Mouse (Mus musculus) limb, embryonic 10.5 days (tissue): ENCODE results near the gene Npat. TPM values are rescaled to one million over a fixed set of nuclear protein-coding genes. Genes with fewer than 3 reads are reported as not detected.

Source experiments
- DNase-seq: peaks from one replicate; pipeline ENCODE4 v3.0.0-alpha.2; 2017; ENCODE audit warnings: low spot score
- H3K27ac ChIP-seq: fragments of 300-500 bp; sonication (generic); 2 replicates; pipeline ENCODE4 v1.5.1; 2016; ENCODE audit warnings: mild to moderate bottlenecking
- H3K27me3 ChIP-seq: fragments of 300-500 bp; sonication (generic); 2 replicates; pipeline ENCODE4 v1.6.1; 2016; ENCODE audit warnings: low read depth, mild to moderate bottlenecking; ENCODE audit not compliant: poor library complexity, severe bottlenecking
- H3K36me3 ChIP-seq: fragments of 300-500 bp; sonication (generic); 2 replicates; pipeline ENCODE4 v1.6.1; 2016; ENCODE audit warnings: mild to moderate bottlenecking, moderate library complexity
- H3K4me1 ChIP-seq: fragments of 300-500 bp; sonication (generic); 2 replicates; pipeline ENCODE4 v1.6.1; 2016
- H3K4me3 ChIP-seq: fragments of 300-500 bp; sonication (generic); 2 replicates; pipeline ENCODE4 v1.5.1; 2016; ENCODE audit warnings: mild to moderate bottlenecking, moderate library complexity
- H3K9me3 ChIP-seq: fragments of 300-500 bp; sonication (generic); replicated peaks from 2 replicates; pipeline ENCODE4 v1.6.1; 2016; ENCODE audit warnings: mild to moderate bottlenecking
- WGBS: fragments of 180-500 bp; shearing (Covaris S2); methylation state at CpG from one replicate; pipeline ENCODE4 v1.1.7; 2016; 5-methylcytosine and 5-hydroxymethylcytosine counted together
- polyA plus RNA-seq: library from polyadenylated mRNA; unstranded; fragments of >200 nt; fragmentation: Nextera tagmentation; extraction: Ambion mirVana; gene quantifications from 2 replicates; pipeline ENCODE4 v1.2.1, GENCODE M21; 2016

The Npat gene
- polyA plus RNA-seq: 18.8 and 22.0 TPM in 2 replicates

GRCm38 (mm10) chr9:53536558-53537320 is at the start of gene Npat, which contains the start of gene Atm:
TSS of gene Npat (plus strand) at chr9:53537047.
TSS of gene Atm (minus strand) at chr9:53536740.
- peaks cover 21% of the 10 kb centered on the region for H3K36me3 ChIP-seq
- H3K9me3 ChIP-seq: no peaks in the 10 kb centered on the region
- H3K4me1 ChIP-seq: peaks cover 24% of the 10 kb centered on the region
- DNase-seq: peak; percentile 99
- peak within 1 kb of the TSS; percentile 89 for H3K27ac ChIP-seq
- H3K4me3 ChIP-seq: peak within 1 kb of the TSS; percentile 79
- under 1% methylated on average over 69 of the region's 69 CpGs for WGBS
- H3K27me3 ChIP-seq: no peaks in the 10 kb centered on the region

GRCm38 (mm10) chr9:53508053-53508452 is 28.8 kb upstream of the Npat start:
- Histone ChIP-seq H3K4me1 (no peaks in the 10 kb centered on the region), H3K27me3 (no peaks in the 10 kb centered on the region), H3K36me3 (peaks cover 78% of the 10 kb centered on the region), H3K4me3 (no peak overlapping the region), H3K27ac (no peak overlapping the region), H3K9me3 (no peaks in the 10 kb centered on the region)
- DNase-seq: no peak
- WGBS: 88% methylated on average over 7 of the region's 7 CpGs

DNA sequence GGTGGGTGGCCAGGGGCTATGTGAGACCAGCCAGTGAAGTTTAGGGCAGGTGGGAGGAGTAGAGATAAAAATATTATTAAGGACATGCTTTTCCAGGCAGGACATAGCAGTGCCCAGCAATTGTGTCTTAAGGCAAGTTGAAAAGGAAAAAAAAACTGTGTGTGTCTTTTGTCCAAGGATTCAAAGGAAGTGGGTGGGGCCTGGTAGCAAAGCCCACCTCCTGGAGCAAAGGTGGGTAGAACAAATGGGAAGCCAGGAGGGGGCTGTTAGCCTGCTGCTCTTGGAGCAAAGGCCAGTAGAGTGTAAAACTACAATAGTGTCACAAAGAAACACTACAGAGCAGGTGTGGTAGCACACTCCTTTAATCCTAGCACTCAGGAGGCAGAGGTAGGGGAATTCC is 22.8 kb upstream of the Npat start:
- DNase-seq: no peak
- H3K27me3 ChIP-seq: no peaks in the 10 kb centered on the region
- no peaks in the 10 kb centered on the region for H3K9me3 ChIP-seq
- H3K27ac ChIP-seq: no peak overlapping the region
- H3K36me3 ChIP-seq: peaks cover 67% of the 10 kb centered on the region
- H3K4me3 ChIP-seq: no peak overlapping the region
- no peaks in the 10 kb centered on the region for H3K4me1 ChIP-seq

DNA sequence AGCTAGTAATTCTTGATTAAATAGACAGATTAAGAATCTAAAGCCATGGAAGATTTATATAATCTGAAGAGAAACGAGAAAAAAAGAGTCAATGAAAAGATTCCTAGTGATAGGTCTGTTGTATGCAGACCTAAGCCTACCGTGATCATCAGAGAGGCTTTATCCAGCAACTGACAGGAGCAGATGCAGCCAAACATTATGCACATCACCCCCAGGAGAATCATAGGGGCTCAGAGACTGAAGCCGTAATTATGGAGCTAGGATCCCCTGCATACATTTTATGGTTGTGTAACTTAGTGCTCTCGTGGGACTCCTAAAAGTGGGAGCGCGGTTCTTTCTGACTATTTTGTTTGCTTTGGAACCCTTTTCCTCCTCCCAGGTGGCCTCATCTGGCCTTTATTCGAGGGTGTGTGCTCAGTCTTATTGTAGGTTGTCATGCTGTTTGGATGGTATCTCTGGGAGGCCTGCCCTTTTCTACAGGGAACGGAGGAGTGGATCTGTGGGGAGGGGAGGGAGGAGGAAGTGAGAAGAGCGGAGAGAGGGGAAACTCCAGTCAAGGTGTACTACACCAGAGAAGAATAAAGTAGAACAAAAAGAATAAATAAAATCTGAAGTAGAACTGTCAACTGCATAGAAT is 19.4 kb upstream of the Npat start:
- H3K36me3 ChIP-seq: peaks cover 47% of the 10 kb centered on the region
- WGBS: 90% methylated on average over 9 of the region's 9 CpGs

DNA sequence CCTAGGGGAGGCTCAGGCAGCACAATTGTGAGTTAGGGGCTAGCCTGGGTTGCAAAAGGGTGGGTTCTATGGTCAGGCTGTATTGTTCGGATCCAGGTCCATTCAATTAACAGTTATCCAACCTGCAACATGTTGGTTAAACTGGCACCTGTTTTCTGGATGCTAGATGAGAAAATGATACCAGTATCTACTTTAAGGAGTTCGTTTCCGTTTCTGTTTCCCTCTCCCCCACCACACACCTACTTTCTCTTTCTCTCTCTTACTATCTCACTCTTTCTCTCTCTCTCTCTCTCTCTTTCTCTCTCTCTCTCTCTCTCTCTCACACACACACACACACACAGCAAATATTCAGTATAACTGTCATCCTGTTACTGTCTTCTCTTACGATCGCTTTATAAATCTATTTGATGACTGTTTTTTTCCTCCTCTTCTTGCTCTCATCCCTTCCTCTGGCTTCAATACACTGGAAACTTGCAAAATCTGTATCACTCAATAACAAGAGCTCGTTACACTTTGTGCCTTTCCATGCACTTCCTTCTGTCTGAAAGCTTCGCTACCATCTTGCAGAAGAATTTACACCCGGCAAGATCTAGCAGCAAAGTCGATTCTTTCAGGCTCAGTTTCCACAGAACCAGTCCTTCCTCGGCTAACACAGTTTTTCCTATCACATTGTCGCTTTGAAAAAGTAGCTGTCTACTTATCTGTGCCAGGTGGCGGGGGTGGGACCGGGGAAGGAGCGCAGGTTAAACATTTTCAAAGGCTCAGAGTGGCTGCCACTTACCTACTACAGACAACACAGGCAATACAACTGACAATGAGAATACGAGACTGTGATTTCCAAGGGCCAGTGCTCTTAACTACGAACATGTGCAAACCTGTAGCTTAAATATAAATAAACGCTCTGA is 1.2 kb upstream of the Npat start:
- 24% methylated on average over 17 of the region's 17 CpGs for WGBS
- peak overlapping the region; percentile 89 for H3K27ac ChIP-seq

More for the DNA sequence above, 19.4 kb upstream of the Npat start:
- Histone ChIP-seq H3K27me3 (no peaks in the 10 kb centered on the region), H3K27ac (no peak overlapping the region), H3K9me3 (no peaks in the 10 kb centered on the region), H3K4me3 (no peak overlapping the region), H3K4me1 (no peaks in the 10 kb centered on the region)
- DNase-seq: no peak

DNA sequence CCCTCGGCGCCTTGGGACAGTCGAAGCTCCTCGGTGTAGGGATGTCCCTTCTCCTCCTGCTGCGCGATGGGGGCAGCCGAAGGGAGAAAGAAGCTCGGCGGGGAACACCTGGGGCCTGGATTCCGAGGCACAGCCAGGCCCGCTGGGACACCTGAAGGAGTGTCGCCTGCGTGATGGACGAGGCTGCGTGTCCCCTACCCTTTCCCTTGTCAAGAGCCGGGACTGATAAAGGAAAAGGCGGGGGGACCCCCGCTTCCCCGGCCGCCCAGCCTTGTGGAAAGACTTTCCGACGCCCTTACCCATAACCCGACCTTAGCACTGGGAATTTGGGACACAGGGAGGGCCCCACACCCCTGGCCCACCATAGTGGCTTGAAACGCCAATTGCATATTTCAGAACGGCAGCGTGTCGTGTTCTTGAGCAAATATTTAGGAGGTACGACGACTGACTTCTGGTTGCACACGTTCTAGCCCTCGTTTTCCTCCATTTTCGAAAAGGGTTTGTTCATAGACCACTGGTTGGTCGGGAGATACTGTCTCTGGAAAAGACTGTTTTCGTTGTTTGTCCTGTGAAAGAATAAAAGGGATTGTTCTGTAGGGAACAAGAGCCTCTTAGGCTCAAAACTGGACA is 604 bp downstream of the Npat start:
- Histone ChIP-seq H3K4me3 (peak overlapping the region; percentile 79), H3K4me1 (peaks cover 24% of the 10 kb centered on the region), H3K27ac (peak overlapping the region; percentile 89), H3K36me3 (peaks cover 17% of the 10 kb centered on the region), H3K27me3 (no peaks in the 10 kb centered on the region), H3K9me3 (no peaks in the 10 kb centered on the region)
- DNase-seq: peak; percentile 63
- WGBS: under 1% methylated on average over 32 of the region's 34 CpGs

More for the DNA sequence above, 1.2 kb upstream of the Npat start:
- H3K4me1 ChIP-seq: peaks cover 24% of the 10 kb centered on the region
- H3K27me3 ChIP-seq: no peaks in the 10 kb centered on the region
- no peaks in the 10 kb centered on the region for H3K9me3 ChIP-seq
- peaks cover 30% of the 10 kb centered on the region for H3K36me3 ChIP-seq
- peak overlapping the region; percentile 79 for H3K4me3 ChIP-seq
- DNase-seq: peak; percentile 37

DNA sequence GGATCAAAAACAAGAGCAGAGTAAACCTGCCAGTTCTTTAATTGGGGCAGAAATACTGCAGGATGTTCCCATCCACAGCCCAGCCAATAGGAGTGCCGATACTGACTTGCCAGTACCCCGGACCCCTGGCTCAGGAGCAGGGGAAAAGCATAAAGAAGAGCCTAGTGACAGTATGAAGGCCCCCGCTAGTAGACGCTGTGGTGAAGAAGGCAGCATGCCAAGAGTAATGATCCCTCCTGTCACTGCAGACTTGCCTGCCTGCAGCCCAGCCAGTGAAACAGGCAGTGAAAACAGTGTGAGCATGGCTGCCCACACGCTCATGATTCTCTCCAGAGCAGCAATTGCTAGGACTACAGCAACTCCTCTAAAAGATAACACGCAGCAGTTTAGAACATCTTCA is 33.8 kb downstream of the Npat start:
- Histone ChIP-seq H3K4me3 (no peak overlapping the region), H3K36me3 (peaks cover 98% of the 10 kb centered on the region), H3K9me3 (no peaks in the 10 kb centered on the region), H3K27ac (no peak overlapping the region), H3K27me3 (no peaks in the 10 kb centered on the region), H3K4me1 (no peaks in the 10 kb centered on the region)
- 68% methylated on average over 6 of the region's 6 CpGs for WGBS
- DNase-seq: no peak

DNA sequence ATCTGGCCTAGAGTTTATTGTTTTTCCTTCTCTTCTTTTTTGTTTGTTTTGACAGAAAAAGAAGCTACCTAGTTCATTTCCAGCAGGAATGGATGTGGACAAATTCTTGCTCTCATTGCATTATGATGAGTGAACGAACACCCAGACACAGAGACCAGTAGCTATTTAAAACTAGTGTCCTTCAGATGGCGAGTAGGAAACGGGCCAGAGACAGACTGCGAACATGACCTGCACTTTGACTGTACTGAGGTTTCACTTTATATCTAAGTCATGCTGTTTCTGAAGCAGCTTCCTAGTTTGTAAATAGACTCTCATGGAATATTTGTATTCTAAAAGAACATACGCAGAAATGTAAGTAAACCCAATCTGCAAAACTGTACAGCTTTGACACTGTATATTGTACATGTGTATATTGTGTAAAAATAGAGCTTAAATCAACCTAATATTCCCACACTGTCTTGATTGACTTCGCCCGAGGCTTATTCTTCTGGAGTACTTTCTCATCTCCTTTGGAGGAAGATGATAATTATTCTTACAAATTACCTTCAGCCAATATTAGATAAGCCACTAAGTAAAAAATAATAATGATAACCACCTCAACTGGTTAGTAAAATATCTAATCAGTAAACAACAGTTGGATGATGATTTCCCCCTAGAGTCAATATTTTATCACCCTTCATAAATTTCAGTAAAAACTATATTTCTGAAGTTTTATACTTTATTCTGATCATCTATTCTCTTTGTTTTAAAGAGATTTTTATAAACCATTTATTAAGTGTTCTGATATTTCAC is 35.9 kb downstream of the Npat start:
- Histone ChIP-seq H3K27ac (no peak overlapping the region), H3K27me3 (no peaks in the 10 kb centered on the region), H3K4me3 (no peak overlapping the region), H3K36me3 (peaks cover 97% of the 10 kb centered on the region), H3K4me1 (no peaks in the 10 kb centered on the region), H3K9me3 (no peaks in the 10 kb centered on the region)
- DNase-seq: no peak
- 95% methylated on average over 7 of the region's 7 CpGs for WGBS

GRCm38 (mm10) chr9:53575721-53576120 is 38.9 kb downstream of the Npat start:
- H3K9me3 ChIP-seq: no peaks in the 10 kb centered on the region
- no peaks in the 10 kb centered on the region for H3K4me1 ChIP-seq
- no peak overlapping the region for H3K27ac ChIP-seq
- 90% methylated on average over 5 of the region's 5 CpGs for WGBS
- DNase-seq: no peak
- no peaks in the 10 kb centered on the region for H3K27me3 ChIP-seq
- H3K4me3 ChIP-seq: no peak overlapping the region
- peaks cover 89% of the 10 kb centered on the region for H3K36me3 ChIP-seq

- DNase-seq: no peak
These were observed 45.0 kb downstream of the Npat start for GRCm38 (mm10) chr9:53581870-53582269.

DNA sequence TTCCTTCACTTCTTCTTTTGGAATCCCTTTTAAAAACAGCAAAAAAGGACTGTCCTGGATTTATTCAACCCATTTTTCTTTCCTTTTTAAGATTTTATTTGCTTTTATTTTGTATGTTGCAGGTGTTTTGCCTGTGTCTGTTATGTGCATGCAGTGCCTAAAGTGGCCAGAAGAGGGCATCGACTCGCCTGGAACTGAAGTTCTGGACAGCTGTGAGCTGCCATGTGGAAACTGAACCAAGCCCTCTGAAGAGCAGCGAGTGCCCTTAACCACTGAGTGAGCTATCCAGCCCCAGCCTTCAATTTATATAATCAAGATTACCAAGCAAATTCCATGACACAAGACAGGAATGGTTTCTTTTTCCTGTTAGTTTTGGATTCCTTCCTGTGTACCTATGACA is 57.9 kb downstream of the Npat start:
- peak; percentile 78 for DNase-seq
- Histone ChIP-seq H3K27me3 (no peaks in the 10 kb centered on the region), H3K4me1 (no peaks in the 10 kb centered on the region), H3K9me3 (no peaks in the 10 kb centered on the region), H3K36me3 (no peaks in the 10 kb centered on the region), H3K27ac (no peak overlapping the region), H3K4me3 (no peak overlapping the region)
- WGBS: 16% methylated on average over 3 of the region's 3 CpGs

More at GRCm38 (mm10) chr9:53581870-53582269, 45.0 kb downstream of the Npat start:
- Histone ChIP-seq H3K9me3 (no peaks in the 10 kb centered on the region), H3K27me3 (no peaks in the 10 kb centered on the region), H3K36me3 (peaks cover 76% of the 10 kb centered on the region), H3K4me3 (no peak overlapping the region), H3K4me1 (no peaks in the 10 kb centered on the region), H3K27ac (no peak overlapping the region)
- WGBS: 89% methylated on average over 4 of the region's 4 CpGs
